Mouse (Mus musculus) kidney, adult 18-20 months (tissue): ENCODE data around the gene Dusp3.
A peak's percentile ranks its signal among the peaks of the same experiment; 100 is the strongest.
"Not testable (repeated sequence)": the region's sequence is repeated elsewhere in the genome, so short reads cannot be mapped to it uniquely, and the experiment has no call there.

Experiments
- DNase-seq: peaks from one replicate; pipeline ENCODE4 v3.0.0; 2021

The Dusp3 gene

DNA sequence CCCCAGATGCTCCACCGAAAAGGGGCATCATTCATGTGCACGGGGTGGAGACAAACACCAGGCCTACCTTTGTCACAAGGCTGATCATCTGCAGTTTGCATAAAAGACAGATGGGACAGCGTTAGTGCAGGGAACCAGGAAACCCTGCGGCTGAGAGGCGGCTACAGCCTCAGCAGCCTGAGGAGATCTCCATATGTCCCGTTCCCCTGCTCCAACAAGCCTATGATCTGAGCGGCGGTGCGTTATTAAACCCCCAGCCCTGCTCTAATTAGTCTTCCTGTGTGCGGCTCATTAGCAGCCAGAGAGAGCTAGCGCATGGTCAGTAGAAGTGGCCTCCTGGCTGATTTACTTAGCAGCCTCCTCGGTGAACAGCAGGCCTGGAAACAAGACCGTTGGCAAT is 23.3 kb upstream of the Dusp3 start:
- no peak for DNase-seq

DNA sequence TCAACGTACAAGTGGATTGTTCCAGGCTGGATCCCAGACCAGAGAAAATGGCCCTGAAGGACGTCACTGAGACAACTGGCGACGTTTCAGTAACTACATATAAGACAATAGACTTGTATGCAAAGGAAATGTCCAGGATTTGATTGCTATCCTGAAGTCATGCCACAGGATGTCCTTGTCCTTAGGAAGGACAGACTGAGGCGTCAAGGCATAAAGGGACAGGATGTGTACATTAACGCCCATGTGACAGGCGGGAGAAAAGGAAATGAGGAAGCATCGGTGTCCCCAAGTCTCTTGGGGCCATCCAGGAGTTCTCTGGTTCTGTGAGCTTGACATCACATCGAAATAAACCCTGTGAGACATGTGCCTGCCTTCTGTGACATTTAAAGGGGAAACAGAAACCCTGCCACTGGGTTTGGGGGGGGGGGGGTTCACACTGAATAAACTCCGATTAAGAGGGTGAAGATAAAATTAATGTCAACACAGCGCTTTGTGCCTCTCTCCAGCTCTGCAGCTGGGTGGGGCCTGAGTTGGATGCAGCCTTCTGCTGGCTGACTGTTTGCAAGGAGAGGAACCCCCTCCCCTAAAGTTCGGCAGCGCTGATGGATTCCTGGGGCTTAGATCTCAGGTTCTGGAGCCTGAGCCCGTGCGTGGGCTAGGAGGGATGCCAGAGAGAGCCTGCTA is 22.3 kb upstream of the Dusp3 start:
- no peak for DNase-seq

DNA sequence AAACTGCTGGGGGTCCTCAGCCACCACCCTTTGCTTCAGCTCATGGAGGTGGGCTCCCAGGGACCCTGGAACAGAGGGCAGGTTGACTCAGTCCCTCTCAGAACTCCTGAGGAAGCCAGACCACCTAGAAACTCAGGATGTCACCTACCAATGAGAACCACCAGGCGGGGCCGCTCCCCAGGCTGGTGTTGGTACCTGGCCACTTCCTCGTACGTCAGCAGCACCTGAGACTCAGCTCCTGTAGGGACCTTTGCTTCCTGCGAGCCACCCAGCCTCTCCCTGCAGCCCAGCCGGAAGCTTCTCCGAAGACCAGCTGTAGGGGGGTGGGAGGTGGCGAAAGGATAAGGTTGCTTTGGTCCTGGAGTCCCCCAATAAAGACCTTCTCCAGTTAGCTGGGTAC is 21.6 kb upstream of the Dusp3 start:
- DNase-seq, result no peak

DNA sequence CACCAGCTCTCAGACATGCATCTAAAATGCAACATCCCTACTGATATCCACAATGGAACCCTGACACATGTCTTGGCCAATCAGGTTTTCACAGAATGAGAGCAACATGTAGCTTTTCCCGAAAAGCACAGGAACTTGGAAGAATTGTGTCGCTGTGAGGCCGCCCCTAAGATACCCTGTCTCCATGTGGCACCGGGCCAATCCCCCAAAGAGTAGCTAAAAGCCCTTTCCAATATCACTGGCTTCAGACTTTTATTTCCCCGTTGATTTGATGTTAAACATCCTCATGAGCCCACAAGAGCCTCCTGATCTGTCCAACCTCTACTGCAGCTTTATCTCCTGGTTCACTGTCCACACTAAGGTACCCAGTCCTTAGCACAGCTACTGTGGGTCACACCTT is 19.9 kb upstream of the Dusp3 start:
- DNase-seq, result no peak

DNA sequence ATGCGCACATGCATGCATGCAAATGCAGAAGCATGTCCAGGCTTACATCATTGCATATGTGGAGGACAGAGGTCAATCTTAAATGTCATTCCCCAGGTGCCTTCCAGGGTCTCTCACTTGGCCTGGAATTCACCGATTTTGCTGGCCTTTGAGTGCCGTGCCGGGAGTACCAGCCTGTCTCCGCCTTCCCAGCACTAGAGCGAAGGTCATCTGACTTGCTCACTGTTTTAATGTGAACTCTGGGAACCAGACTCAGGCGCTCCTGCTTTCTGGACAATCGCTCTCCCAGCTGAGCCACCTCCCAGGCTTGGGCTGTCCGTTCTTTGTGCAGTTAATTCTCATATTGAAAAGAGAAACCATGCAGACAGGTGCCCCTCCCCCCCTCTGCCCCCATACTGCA is 19.5 kb upstream of the Dusp3 start:
- no peak for DNase-seq

DNA sequence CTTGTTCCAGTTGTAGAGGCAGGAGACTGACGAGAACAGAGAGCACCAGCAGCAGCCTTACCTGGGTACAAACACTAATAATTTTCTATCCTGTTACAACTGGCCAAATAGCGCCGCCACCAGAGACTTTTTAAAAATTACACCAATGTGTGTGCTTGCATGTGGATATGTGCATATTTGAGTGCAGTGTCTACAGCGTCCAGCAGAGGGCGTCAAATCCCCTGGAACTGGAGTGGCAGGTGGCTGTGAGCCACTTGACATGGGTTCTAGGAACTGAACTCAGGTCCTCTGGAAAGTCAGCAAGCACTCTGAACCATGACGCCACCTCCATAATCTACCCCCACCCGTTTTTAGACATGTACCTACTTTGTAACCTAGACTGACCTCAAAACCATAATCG is 17.4 kb upstream of the Dusp3 start:
- no peak for DNase-seq

DNA sequence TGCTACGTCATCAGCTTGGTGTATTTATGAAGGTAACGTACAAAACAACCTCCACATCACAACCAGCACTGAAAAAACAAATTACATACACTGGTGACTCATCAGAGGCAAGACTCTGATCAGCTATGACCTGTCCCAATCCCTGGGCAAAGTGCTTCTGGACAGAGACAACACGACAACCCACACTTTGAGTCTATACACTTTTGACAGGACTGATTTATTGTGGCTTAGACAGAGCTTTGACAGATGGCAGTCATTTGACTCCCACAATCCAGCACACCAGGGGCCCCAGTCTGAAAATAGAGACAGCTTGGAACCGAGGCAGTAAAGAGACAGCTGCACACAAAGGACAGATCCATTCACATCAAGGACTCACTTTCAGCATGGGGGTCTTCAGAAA is 12.7 kb upstream of the Dusp3 start:
- no peak for DNase-seq

DNA sequence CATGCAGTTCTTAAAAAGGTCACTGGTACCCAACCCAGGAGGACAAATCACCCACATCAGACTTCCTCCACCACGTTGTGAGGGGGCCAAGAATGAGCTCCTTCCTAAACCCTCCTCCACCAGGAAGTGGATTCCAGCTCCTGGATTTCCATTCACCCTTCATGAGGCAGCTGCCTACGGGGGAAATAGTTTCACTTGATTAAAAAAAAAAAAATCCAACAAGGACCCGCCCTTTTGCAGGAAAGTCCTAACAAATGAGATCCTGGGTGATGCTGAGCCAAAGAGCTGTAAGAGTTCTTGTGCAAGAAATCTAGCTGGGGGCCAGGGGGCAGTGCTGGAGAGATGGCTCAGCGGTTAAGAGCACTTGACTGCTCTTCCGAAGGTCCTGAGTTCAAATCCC is 11.4 kb upstream of the Dusp3 start:
- DNase-seq, result no peak

DNA sequence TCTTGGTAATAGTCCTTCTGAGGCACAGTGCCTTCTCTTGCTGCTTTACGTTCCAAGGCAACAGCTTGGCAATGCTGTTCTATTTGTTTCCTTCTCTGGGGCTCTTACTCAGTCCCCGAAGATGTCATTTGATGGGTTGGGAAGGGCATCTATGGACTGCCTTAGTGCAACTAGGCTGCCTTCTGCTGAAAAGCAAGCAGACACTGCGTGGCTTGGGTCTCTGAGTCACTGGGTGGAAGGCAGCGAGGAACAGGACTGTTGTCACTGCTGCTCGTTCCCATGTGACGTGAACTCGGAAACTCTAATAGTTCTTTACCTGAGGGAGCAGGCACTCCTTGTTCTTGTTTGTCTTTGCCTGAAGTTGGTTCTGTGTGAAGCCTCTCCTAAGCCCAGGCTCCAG is 9.1 kb upstream of the Dusp3 start:
- DNase-seq, result no peak

DNA sequence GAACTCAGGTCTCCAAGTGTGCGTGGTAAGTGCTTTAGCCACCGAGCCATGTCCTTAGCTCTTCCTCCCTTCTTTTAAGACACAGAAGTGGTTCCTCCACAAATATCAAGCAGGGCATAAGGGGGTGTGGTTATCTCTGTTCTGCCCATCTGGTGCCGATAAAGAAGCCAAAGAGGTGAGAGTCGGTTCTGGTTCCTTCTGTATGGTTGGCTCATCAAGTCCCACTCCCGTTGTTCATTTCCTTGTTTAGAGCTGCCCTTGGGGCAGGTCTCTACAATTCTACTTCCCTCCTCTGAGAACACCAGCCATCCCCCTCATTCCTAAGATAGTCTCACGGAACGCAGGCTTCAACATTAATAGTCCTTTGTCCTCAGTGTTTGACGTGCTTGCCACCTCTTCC is 7.3 kb upstream of the Dusp3 start:
- DNase-seq, result no peak

DNA sequence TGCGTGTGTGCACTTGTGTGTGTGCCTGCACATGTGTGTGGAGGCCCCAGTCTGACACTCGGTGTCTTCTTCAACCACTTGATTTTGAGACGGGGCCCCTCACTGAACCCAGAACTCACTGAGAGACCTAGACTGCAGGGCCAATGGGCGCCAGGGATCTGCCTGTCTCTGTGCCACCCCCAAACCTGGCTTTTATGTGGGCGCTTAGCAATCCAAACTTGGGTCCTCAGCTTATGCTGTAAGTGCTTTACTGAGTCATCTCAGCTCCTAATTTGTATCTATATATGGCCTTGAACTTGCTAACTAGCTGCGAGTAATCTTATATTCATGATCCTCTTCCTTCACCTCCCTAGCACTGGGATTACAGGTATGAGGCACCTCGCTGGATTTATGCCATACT is 5.6 kb upstream of the Dusp3 start:
- DNase-seq, result no peak

DNA sequence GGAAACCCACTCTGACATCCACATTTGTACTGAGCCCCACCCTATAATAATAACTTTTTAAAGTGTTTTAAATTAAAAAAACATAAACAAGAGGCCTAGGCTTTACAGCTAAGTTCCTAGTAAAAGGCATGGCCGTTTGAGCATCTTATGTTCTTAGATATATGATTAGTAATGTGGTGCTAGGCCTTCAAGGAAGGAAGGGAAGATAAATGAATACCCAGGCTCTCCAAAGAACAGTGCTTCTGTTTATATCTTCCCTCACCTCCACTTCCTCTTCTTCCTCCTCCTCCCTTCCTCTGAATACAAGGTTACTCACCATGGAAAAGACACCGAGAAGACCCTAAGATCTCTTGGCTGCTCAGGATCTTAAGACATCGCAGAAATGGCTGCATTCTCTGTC is 5.0 kb upstream of the Dusp3 start:
- no peak for DNase-seq

DNA sequence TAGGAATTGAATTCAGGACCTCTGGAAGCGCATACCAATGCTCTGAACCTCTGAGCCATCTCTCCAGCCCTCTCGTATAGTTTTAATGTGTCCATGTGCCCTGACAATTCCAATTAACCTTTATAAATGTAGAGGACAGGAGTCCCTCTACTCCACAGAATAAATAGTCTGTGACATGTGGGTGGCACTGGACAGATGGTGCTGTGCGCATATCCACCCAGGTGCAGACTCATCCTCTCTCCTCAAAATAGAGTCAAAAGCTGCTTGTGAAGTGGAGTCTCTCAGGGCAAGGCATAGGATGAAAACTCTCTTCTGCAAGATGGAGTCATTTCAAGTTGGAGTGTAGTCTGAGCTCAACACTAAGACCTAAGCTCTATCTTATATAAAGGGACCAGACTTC is 3.4 kb upstream of the Dusp3 start:
- no peak for DNase-seq

DNA sequence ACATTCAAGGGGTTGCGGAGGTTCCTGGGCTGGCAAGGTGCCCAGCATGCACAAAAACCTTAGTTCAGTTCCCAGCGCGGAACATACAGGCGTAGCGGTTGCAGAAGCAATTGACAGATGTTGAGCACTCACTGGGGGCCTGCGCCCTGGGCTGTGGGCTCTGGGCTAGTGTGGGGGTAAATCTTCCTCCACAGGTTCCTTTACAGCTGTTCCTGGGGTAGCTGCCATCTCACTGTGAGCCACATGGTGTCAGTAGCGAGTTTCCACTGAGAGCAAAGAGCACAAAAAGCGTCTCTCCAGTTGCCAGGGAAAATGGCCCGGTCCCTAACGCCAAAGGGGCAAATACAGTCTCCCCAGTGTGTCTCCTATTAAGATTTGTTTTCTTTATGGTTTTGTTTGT is 823 bp downstream of the Dusp3 start:
- DNase-seq, result peak; percentile 90

DNA sequence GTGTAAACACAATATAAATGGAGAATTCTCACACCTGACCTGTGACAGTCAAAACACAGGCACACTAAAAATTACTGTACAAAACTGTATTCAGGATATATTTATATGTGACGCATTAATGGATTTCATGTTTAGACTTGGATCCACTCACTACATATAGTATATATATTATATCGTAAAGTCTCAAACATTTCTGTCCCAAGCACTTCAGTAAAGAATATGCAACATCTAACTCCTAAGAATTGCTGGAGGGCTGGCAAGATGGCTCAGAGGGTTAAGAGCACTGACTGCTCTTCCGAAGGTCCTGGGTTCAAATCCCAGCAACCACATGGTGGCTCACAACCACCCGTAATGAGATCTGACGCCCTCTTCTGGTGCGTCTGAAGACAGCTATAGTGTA is 1.4 kb downstream of the Dusp3 start:
- not testable (repeated sequence) for DNase-seq

DNA sequence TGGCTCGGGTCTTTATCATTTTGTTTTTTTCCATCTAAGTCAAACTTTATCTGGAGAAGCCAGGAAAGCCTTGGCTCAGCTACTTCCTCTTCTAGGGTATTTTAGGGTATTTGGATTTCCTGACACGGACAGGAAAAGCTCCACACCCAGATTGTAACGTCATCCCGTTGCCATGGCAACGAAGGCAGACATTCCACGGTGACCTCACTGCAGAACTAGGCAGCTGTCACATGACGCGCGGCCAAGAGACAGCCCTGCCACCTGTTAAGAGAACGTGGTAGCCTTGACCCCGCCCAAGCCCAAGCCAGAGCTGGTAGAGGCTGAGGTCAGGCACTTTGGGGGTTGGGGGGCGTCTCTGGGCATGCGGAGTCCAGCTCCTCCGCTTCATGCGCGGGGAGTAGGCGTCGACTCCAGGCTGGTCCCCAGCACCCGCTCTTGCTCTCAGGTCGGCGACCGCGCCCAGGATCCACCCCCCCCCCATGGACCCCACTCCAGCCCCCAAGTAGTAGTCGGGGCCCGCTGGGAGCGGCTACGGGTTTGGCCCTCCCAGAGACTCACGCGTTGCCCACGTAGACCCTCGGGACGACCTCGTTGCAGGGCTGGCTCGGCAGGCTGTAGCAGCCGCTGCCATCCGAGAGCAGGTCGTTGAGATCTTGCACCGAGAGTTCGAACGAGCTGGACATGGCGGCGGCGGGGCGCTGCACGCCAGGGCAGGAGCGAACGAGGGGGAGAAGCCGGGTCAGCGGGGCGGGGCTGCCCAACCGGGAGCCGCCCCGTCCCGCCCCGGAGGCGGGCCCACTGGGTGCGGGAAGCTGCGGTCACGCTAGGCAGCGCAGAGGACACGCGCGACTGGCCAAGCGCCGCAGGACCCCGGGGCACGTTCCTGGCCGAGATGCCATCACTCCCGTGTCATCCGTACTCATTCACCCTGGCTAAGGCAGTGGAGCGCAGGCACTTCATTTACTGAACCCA is 2.5 kb downstream of the Dusp3 start, which contains the start of gene Cfap97d1:
Gene Cfap97d1, plus strand, starts transcription at position 226 of the 972 bp plus-strand sequence.
- DNase-seq, result peak; percentile 95

DNA sequence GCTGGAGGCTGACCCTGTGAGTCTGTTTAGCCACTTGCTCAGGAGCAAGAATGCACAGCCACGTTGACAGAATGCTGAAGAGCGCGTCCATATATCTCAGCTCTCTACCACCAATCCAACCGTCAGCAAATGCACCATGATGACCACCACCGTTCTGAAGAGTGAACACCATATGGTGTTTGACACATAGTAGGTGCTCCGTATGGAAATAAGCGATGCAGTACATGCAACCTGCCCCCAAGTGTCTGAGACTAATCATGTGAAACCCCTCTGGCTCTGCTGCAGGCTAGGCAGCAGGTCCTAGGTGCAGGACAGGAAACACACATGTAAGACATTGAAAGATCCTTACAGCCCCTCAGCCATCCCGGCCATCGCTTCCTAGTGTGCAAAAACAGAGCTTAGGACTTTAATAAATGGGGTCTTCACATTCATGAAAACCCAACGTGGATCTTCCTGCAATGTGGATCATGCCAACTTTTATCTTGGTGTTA is 3.3 kb downstream of the Dusp3 start:
- DNase-seq, result no peak

DNA sequence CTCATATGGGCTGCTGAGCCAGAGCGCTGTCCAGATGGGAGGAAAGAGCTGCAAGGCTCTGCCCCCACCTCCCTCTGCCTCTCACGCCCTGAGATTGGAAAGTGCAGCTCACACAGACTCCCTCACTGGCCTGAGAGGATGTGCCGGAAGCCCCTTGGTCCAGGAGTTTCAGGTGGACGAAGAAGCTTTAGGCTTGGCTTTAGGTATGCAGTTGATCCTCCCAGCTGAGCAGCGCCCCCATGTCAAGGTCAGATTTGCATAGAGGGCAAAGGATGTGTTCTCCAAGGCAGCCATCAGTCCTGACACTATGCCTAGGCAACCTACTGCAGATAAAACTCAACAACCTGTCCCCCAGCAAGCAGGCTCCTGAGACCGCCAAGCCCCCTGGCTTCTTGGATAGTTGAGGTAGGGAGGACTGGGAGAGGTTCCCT is 3.8 kb downstream of the Dusp3 start:
- DNase-seq, result no peak

DNA sequence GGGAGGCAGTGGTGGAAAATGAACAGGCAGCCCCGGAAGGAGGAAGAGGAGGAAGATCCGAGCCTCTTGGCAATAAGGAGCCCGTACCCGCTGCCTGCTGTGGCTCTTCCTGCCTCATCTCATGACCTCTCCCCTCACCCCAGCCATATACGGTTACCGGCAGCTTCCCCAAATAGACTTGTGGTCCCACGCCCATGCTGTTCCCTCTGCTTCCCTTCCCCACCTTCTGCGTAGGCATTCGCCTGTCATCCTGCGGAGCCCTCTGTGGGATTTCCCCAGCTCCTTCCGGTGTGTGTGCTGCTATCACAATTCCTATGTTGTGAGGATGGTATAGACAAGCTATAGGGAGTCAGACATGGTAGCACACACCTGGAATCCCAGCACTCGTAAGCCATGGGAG is 5.0 kb downstream of the Dusp3 start:
- DNase-seq, result no peak

DNA sequence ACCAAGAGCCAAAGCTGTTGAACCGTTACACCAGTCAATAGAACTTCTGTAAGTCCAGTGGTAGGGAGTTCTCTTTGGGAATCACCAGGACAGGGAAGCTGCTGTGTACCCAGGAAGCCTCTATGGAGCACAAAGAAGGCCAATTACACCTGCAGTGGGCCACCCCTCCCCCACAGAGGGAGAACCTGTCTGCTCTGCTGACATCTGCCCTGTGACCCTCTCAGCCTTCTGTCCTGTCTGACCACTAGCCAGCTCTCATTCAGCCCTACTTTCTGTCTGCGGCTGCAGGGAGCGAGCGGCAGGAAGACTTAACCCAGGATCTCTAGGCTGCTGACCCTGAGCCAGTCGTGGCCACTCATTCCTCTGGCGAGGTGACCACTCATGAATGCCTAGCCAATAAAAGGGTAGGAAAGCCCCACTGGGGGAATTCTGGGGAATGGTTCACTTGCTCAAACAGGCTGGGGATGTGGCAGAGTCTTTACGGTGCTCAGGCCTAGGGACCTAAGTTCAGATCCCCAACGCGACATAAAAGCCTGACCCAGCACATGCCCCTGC is 6.1 kb downstream of the Dusp3 start:
- no peak for DNase-seq

DNA sequence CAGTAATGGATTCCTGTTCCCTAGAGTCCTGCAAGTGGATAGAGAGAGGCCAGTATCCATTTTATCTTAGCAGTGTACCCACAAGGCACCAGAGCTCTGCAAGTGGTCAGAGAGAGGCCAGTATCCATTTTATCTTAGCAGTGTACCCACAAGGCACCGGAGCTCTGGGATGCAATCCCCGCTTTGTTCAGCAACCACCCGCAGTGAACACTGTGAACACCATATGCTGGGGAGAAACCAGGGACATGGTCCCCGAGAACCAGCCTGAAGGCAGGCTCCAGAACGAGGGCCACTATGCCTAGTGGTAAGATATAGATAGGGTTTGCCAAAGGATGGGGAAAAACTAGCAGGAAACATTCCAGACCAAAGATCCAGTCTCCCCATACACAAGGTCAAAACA is 7.7 kb downstream of the Dusp3 start:
- no peak for DNase-seq

DNA sequence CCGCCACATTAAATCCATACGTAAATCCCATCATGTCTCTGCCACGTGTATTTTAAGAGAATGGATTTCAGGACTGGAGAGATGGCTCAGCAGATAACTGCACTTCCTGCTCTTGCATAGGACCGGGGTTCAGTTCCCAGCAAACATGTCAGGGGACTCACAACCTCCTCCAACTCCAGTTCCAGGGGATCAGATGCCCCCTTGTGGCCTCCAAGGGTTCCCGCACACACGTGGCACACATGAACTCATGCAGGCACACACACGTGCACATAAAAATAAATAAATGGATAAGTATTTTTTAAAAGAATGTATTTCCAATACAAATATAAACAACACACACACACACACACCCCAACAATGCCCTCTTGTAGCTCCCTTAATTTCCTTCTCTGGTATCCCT is 9.9 kb downstream of the Dusp3 start:
- DNase-seq, result no peak

DNA sequence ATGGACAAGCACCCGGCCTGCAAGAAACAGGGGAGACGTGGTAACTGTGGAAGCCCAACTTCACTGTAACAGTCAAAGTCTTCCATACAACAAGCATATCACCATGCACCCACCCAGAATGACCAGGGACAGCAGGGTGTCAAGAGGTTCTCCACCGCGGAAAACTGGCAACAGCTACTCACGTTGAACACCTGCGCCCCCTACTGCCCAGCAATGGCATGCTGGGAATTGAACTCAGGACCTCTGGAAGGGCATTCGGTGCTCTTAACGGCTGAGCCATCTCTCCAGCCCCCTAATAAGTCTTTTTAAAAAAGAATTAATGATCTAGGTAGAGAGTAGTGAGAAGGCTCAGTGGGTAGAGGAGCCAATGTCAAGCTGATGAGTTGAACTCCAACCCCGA is 11.9 kb downstream of the Dusp3 start:
- no peak for DNase-seq

DNA sequence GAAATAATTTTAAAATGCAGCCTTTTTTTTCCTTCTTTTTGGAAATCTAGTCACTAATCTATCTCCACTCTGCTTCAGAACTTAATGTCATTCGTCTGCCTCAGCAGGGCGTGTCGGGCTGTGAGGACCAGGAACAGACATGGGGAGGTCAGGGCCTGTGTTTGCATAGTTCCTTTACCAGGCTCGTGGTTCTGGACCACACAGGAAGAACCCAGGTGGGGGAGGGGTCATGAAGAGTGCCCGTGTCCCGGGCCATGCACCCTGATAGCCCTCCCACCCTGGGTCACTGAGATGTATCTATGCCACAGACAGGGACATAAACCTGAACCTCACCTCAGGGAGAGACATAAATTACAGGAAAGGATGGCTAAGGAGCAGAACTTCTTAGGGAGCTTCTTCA is 12.6 kb downstream of the Dusp3 start:
- DNase-seq, result no peak
